Mouse (Mus musculus): ENCODE data around the gene Sorcs3. TPM values are rescaled to one million over a fixed set of nuclear protein-coding genes. Genes with fewer than 3 reads are reported as not detected.
A peak's percentile ranks its signal among the peaks of the same experiment; 100 is the strongest.

Gene Sorcs3
- polyA plus RNA-seq, 1 experiment from 2014 or later, result 4.8 TPM

- Histone ChIP-seq H3K9ac (ENCODE audit: low read depth, low read length) (no peak overlapping the region), H3K4me3 (ENCODE audit: low read depth, low read length) (no peak overlapping the region), H3K4me2 (replicated peaks; ENCODE audit: low read depth, low read length) (no peak overlapping the region), H3K36me3 (ENCODE audit: control insufficient read depth, insufficient read depth, low read length) (no peaks in the 10 kb centered on the region), H3K4me1 (replicated peaks; ENCODE audit: control insufficient read depth, insufficient read depth, low read length) (no peaks in the 10 kb centered on the region), H3K9me3 (ENCODE audit: control insufficient read depth, low read length) (no peaks in the 10 kb centered on the region), H3K27ac (ENCODE audit: low read depth, low read length) (no peak overlapping the region), H3K27me3 (ENCODE audit: control insufficient read depth, insufficient read depth, low read length) (no peaks in the 10 kb centered on the region)
- DNase-seq (ENCODE audit: low spot score), result peak; percentile 16
- ATAC-seq (ENCODE audit: low FRiP score), result 0 out of 2 replicates have a peak, but pooled peaks have one; percentile 40
- WGBS, result 26% methylated on average over 2 of the region's 2 CpGs
Observed at GRCm38 (mm10) chr19:48429755-48430154, 223.9 kb downstream of the Sorcs3 start.

GRCm38 (mm10) chr19:48430328-48430727, 224.5 kb downstream of the Sorcs3 start:
- Histone ChIP-seq H3K4me2 (replicated peaks; ENCODE audit: low read depth, low read length) (no peak overlapping the region), H3K27ac (ENCODE audit: low read depth, low read length) (no peak overlapping the region), H3K36me3 (ENCODE audit: control insufficient read depth, insufficient read depth, low read length) (no peaks in the 10 kb centered on the region), H3K9me3 (ENCODE audit: control insufficient read depth, low read length) (no peaks in the 10 kb centered on the region), H3K9ac (ENCODE audit: low read depth, low read length) (no peak overlapping the region), H3K4me1 (replicated peaks; ENCODE audit: control insufficient read depth, insufficient read depth, low read length) (no peaks in the 10 kb centered on the region), H3K27me3 (ENCODE audit: control insufficient read depth, insufficient read depth, low read length) (no peaks in the 10 kb centered on the region), H3K4me3 (ENCODE audit: low read depth, low read length) (no peak overlapping the region)
- no peak for DNase-seq (ENCODE audit: low spot score)
- 93% methylated on average over 5 of the region's 5 CpGs for WGBS
- ATAC-seq (ENCODE audit: low FRiP score), result no peak

GRCm38 (mm10) chr19:48438450-48438849, 232.6 kb downstream of the Sorcs3 start:
- Histone ChIP-seq H3K4me1 (replicated peaks; ENCODE audit: control insufficient read depth, insufficient read depth, low read length) (no peaks in the 10 kb centered on the region), H3K4me3 (ENCODE audit: low read depth, low read length) (no peak overlapping the region), H3K27me3 (ENCODE audit: control insufficient read depth, insufficient read depth, low read length) (no peaks in the 10 kb centered on the region), H3K9me3 (ENCODE audit: control insufficient read depth, low read length) (no peaks in the 10 kb centered on the region), H3K9ac (ENCODE audit: low read depth, low read length) (no peak overlapping the region), H3K4me2 (replicated peaks; ENCODE audit: low read depth, low read length) (no peak overlapping the region), H3K27ac (ENCODE audit: low read depth, low read length) (no peak overlapping the region), H3K36me3 (ENCODE audit: control insufficient read depth, insufficient read depth, low read length) (no peaks in the 10 kb centered on the region)
- 90% methylated on average over 1 of the region's 1 CpGs for WGBS
- DNase-seq (ENCODE audit: low spot score), result no peak
- ATAC-seq (ENCODE audit: low FRiP score), result no peak

GRCm38 (mm10) chr19:48461141-48461540, 255.3 kb downstream of the Sorcs3 start:
- H3K9ac ChIP-seq (ENCODE audit: low read depth, low read length), result no peak overlapping the region
- no peak for DNase-seq (ENCODE audit: low spot score)
- no peak overlapping the region for H3K27ac ChIP-seq (ENCODE audit: low read depth, low read length)
- 90% methylated on average over 5 of the region's 5 CpGs for whole genome bisulfite sequencing
- H3K4me3 ChIP-seq (ENCODE audit: low read depth, low read length), result no peak overlapping the region
- no peaks in the 10 kb centered on the region for H3K27me3 ChIP-seq (ENCODE audit: control insufficient read depth, insufficient read depth, low read length)
- no peak for ATAC-seq (ENCODE audit: low FRiP score)
- no peak overlapping the region for H3K4me2 ChIP-seq (replicated peaks; ENCODE audit: low read depth, low read length)
- no peaks in the 10 kb centered on the region for H3K4me1 ChIP-seq (replicated peaks; ENCODE audit: control insufficient read depth, insufficient read depth, low read length)
- no peaks in the 10 kb centered on the region for H3K9me3 ChIP-seq (ENCODE audit: control insufficient read depth, low read length)
- no peaks in the 10 kb centered on the region for H3K36me3 ChIP-seq (ENCODE audit: control insufficient read depth, insufficient read depth, low read length)

DNA sequence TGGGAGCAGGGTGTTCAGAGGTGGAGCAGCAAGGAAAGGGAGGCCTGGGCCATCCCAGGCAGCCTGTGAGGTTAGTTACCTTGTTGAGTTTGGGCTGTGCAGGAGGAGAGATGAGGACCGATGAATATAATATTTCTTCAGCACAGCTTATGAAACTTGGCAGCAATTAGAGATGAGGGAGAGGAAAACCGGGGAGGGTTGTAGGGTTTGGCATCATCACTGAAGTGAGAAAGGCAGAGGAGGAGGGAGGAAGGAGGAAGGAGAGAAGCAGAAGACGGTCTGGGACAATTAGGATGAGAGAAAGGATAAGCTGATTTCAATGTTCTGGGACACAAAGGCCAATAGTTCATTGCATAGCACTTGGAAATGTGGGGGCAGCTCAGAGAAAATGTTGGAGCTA, 256.6 kb downstream of the Sorcs3 start:
- WGBS, result 91% methylated on average over 3 of the region's 3 CpGs
- DNase-seq (ENCODE audit: low spot score), result no peak
- H3K4me2 ChIP-seq (replicated peaks; ENCODE audit: low read depth, low read length), result no peak overlapping the region
- ATAC-seq (ENCODE audit: low FRiP score), result no peak
- no peaks in the 10 kb centered on the region for H3K36me3 ChIP-seq (ENCODE audit: control insufficient read depth, insufficient read depth, low read length)
- no peaks in the 10 kb centered on the region for H3K9me3 ChIP-seq (ENCODE audit: control insufficient read depth, low read length)
- H3K9ac ChIP-seq (ENCODE audit: low read depth, low read length), result no peak overlapping the region
- H3K4me1 ChIP-seq (replicated peaks; ENCODE audit: control insufficient read depth, insufficient read depth, low read length), result no peaks in the 10 kb centered on the region
- no peak overlapping the region for H3K4me3 ChIP-seq (ENCODE audit: low read depth, low read length)
- H3K27me3 ChIP-seq (ENCODE audit: control insufficient read depth, insufficient read depth, low read length), result no peaks in the 10 kb centered on the region
- no peak overlapping the region for H3K27ac ChIP-seq (ENCODE audit: low read depth, low read length)

- Histone ChIP-seq H3K27ac (ENCODE audit: low read depth, low read length) (no peak overlapping the region), H3K4me1 (replicated peaks; ENCODE audit: control insufficient read depth, insufficient read depth, low read length) (no peaks in the 10 kb centered on the region), H3K36me3 (ENCODE audit: control insufficient read depth, insufficient read depth, low read length) (no peaks in the 10 kb centered on the region), H3K4me3 (ENCODE audit: low read depth, low read length) (no peak overlapping the region), H3K4me2 (replicated peaks; ENCODE audit: low read depth, low read length) (no peak overlapping the region), H3K9me3 (ENCODE audit: control insufficient read depth, low read length) (no peaks in the 10 kb centered on the region), H3K27me3 (ENCODE audit: control insufficient read depth, insufficient read depth, low read length) (no peaks in the 10 kb centered on the region), H3K9ac (ENCODE audit: low read depth, low read length) (no peak overlapping the region)
- ATAC-seq (ENCODE audit: low FRiP score) (no peak), DNase-seq (ENCODE audit: low spot score) (no peak)
- 92% methylated on average over 3 of the region's 3 CpGs for WGBS
Observed at GRCm38 (mm10) chr19:48463494-48463893, 257.7 kb downstream of the Sorcs3 start.

DNA sequence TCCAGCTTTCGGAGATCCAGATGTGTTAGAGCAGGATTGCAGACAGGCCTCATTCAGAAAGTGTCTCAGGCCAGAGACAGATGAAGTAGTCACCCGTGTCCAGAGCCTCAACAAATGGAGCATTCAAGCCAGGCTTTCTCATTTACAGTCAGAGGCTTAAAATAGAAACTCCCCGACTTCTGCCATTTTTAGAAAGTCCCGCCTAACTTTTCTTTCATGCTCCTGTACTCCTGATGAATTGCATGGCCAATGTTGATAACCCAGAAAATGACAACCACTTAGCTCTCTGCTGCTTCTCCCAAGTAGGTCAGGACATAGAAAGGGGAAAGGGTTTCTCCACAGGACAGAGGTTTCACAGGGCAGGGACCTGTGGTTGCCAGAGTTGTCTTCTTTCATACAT, 261.6 kb downstream of the Sorcs3 start:
- no peaks in the 10 kb centered on the region for H3K27me3 ChIP-seq (ENCODE audit: control insufficient read depth, insufficient read depth, low read length)
- H3K9me3 ChIP-seq (ENCODE audit: control insufficient read depth, low read length), result no peaks in the 10 kb centered on the region
- H3K36me3 ChIP-seq (ENCODE audit: control insufficient read depth, insufficient read depth, low read length), result no peaks in the 10 kb centered on the region
- H3K9ac ChIP-seq (ENCODE audit: low read depth, low read length), result no peak overlapping the region
- H3K4me3 ChIP-seq (ENCODE audit: low read depth, low read length), result no peak overlapping the region
- no peak overlapping the region for H3K27ac ChIP-seq (ENCODE audit: low read depth, low read length)
- DNase-seq (ENCODE audit: low spot score), result no peak
- no peaks in the 10 kb centered on the region for H3K4me1 ChIP-seq (replicated peaks; ENCODE audit: control insufficient read depth, insufficient read depth, low read length)
- ATAC-seq (ENCODE audit: low FRiP score), result no peak
- H3K4me2 ChIP-seq (replicated peaks; ENCODE audit: low read depth, low read length), result no peak overlapping the region
- WGBS, result 69% methylated on average over 4 of the region's 4 CpGs

DNA sequence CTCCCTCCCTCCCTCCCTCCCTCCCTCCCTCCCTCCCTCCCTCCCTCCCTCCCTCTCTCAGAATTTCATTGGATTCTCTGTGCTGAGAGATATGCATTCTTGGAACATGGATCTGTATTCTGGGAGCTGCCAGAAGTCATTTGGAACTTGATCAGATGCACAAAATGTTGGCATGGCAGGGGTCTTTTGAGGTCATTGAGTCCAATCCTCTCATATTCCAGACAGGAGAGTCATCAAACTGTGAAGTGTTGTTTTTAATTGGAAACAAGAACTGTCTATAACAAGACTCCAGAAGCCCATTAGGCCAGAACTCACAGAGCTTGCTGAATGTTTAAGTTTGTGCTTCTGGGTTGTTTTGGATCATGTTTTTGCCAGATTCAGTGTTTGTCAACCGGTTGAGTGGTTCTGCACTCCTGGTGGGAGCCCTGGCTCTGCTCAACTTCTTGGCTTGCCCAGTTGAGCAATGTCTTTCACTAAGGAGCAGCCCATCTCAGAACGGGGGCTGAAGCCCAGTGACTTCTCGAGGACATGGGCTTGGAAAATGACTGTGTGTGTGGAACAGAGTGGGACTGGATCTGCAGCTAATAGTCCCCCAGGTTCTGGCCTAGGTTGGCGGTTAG, 264.1 kb downstream of the Sorcs3 start:
- no peaks in the 10 kb centered on the region for H3K36me3 ChIP-seq (ENCODE audit: control insufficient read depth, insufficient read depth, low read length)
- no peaks in the 10 kb centered on the region for H3K9me3 ChIP-seq (ENCODE audit: control insufficient read depth, low read length)
- no peak overlapping the region for H3K27ac ChIP-seq (ENCODE audit: low read depth, low read length)
- DNase-seq (ENCODE audit: low spot score), result no peak
- H3K4me2 ChIP-seq (replicated peaks; ENCODE audit: low read depth, low read length), result no peak overlapping the region
- no peak for ATAC-seq (ENCODE audit: low FRiP score)
- no peak overlapping the region for H3K9ac ChIP-seq (ENCODE audit: low read depth, low read length)
- H3K4me1 ChIP-seq (replicated peaks; ENCODE audit: control insufficient read depth, insufficient read depth, low read length), result no peaks in the 10 kb centered on the region
- no peaks in the 10 kb centered on the region for H3K27me3 ChIP-seq (ENCODE audit: control insufficient read depth, insufficient read depth, low read length)
- WGBS, result 90% methylated on average over 4 of the region's 4 CpGs
- H3K4me3 ChIP-seq (ENCODE audit: low read depth, low read length), result no peak overlapping the region

GRCm38 (mm10) chr19:48471927-48472326, 266.1 kb downstream of the Sorcs3 start:
- Histone ChIP-seq H3K4me2 (replicated peaks; ENCODE audit: low read depth, low read length) (no peak overlapping the region), H3K36me3 (ENCODE audit: control insufficient read depth, insufficient read depth, low read length) (no peaks in the 10 kb centered on the region), H3K27me3 (ENCODE audit: control insufficient read depth, insufficient read depth, low read length) (no peaks in the 10 kb centered on the region), H3K27ac (ENCODE audit: low read depth, low read length) (no peak overlapping the region), H3K9me3 (ENCODE audit: control insufficient read depth, low read length) (no peaks in the 10 kb centered on the region), H3K4me1 (replicated peaks; ENCODE audit: control insufficient read depth, insufficient read depth, low read length) (no peaks in the 10 kb centered on the region), H3K4me3 (ENCODE audit: low read depth, low read length) (no peak overlapping the region), H3K9ac (ENCODE audit: low read depth, low read length) (no peak overlapping the region)
- ATAC-seq (ENCODE audit: low FRiP score) (no peak), DNase-seq (ENCODE audit: low spot score) (no peak)
- WGBS, result 47% methylated on average over 5 of the region's 5 CpGs
